Mouse (Mus musculus) small intestine, adult 2 months (tissue): ENCODE data around the gene Prkag2.

Experiments
- CTCF ChIP-seq: fragments of 200-500 bp; IDR thresholded peaks from 2 replicates; pipeline ENCODE4 v1.5.1; 2012; ENCODE audit warnings: low read depth, mild to moderate bottlenecking, control low read depth, inconsistent platforms, low read length, moderate library complexity, mixed read lengths; ENCODE audit not compliant: insufficient replicate concordance, insufficient read length; ENCODE audit errors: extremely low read depth
- POLR2A ChIP-seq: fragments of 200-500 bp; IDR thresholded peaks from 2 replicates; pipeline ENCODE4 v1.6.1; 2012; ENCODE audit warnings: low read depth, mild to moderate bottlenecking, control low read depth, inconsistent platforms, low read length, moderate library complexity

- TF ChIP-seq POLR2A (no peak), CTCF (no peak)
Observed at GRCm38 (mm10) chr5:24928816-24929215, 171.6 kb downstream of the Prkag2 start.
